Mouse (Mus musculus) kidney, adult 2 months (tissue): ENCODE measurements around the gene Arsa.

Experiments used
- CTCF ChIP-seq: fragments of 200-500 bp; conservative IDR thresholded peaks from 2 replicates; pipeline ENCODE4 v1.5.1; 2011; ENCODE audit warnings: low read depth, mild to moderate bottlenecking, control low read depth, low read length, moderate library complexity, mixed read lengths; ENCODE audit not compliant: insufficient read depth, insufficient read length
- POLR2A ChIP-seq: fragments of 200-500 bp; IDR thresholded peaks from one replicate; pipeline ENCODE4 v1.6.1; 2011; ENCODE audit warnings: low read depth, low read length, control low read depth

DNA sequence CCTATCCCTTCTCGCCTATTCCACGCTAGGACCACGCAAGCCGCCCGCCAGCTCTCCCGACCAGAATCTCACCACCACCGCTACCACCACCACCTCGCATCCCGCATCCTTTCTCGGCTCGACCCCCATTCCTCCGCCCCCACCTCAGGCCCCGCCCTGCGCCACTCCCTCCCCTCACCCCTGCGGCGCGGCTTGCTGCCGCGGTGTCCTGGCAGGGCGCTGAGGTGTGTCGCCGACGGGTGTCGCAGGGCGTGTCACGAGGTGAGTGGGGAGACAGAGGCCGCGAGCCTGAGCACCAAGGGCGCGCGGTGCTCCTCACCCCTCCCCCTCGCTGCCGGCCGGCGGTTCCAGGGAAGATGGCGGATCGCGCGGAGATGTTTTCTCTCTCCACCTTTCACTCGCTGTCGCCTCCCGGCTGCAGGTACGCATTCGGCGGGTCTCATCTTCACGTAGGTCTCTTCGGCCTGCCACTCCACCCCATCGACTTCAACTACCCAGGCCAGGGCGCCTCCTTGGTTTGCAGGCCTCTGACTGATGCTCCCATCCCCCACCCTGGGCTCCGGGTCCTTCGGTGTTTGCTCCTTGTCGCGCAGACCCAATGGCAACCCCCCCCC lies 23.3 kb downstream of the Arsa start, which contains the start of gene Mapk8ip2:
- TF ChIP-seq POLR2A (no peak), CTCF (no peak)
